In genomic region chr5:20950516-20950854, GRCm38 (mm10) we compare ENCODE assay signal across 8 mouse cellular contexts. TPM values are rescaled to one million over a fixed set of nuclear protein-coding genes. Genes with fewer than 3 reads are reported as not detected.
DNase-seq lines count a peak whose midpoint lies in the region; ATAC-seq and TF ChIP-seq lines count a peak whose summit lies in the region.

No protein-coding gene starts in this region.

- intact Hi-C loops in left cerebral cortex, postnatal 14 days (cut with DNase I): loop anchor here (2.0 kb wide), 1 partner anchor 38 kb away; no protein-coding TSS in a partner anchor

- H3K27me3 ChIP-seq in embryonic facial prominence, embryonic 10.5 days (replicated peaks; ENCODE audit: low read depth, poor library complexity, severe bottlenecking): no peaks in the 10 kb centered on the region
- no peaks in the 10 kb centered on the region for H3K27me3 ChIP-seq in intestine, embryonic 16.5 days (replicated peaks; ENCODE audit: control insufficient read depth, insufficient read depth, low read length)
- H3K27me3 ChIP-seq in neural tube, embryonic 13.5 days: no peaks in the 10 kb centered on the region

- peak overlapping the region; percentile 99 for H3K27ac ChIP-seq in layer of hippocampus, adult 2 months
- H3K27ac ChIP-seq in embryonic facial prominence, embryonic 10.5 days (replicated peaks): peak overlapping the region; percentile 99
- H3K27ac ChIP-seq in intestine, embryonic 16.5 days (ENCODE audit: low read length): peak overlapping the region; percentile 98; the same call in 1 of the 2 replicates
- H3K27ac ChIP-seq in neural tube, embryonic 13.5 days (replicated peaks): peak overlapping the region; percentile 99

- H3K9ac ChIP-seq in intestine, embryonic 16.5 days (ENCODE audit: low read depth, low read length): peak overlapping the region; percentile 99
- peak overlapping the region; percentile 94 for H3K9ac ChIP-seq in neural tube, embryonic 13.5 days

- under 1% methylated on average over 9 of the region's 9 CpGs for whole genome bisulfite sequencing in embryonic facial prominence, embryonic 10.5 days
- WGBS in intestine, embryonic 16.5 days: under 1% methylated on average over 9 of the region's 9 CpGs
- WGBS in neural tube, embryonic 13.5 days: under 1% methylated on average over 9 of the region's 9 CpGs

- no peak for TF ChIP-seq CTCF in layer of hippocampus, adult 2 months (conservative IDR thresholded peaks at IDR 0.05)

- no peak for ATAC-seq in intestine, embryonic 16.5 days
- ATAC-seq in neural tube, embryonic 13.5 days (ENCODE audit: low read depth): 0 out of 2 replicates have a peak, but pooled peaks have one; percentile 33

- H3K9me3 ChIP-seq in embryonic facial prominence, embryonic 10.5 days: no peaks in the 10 kb centered on the region
- H3K9me3 ChIP-seq in intestine, embryonic 16.5 days (ENCODE audit: control insufficient read depth, low read length): no peaks in the 10 kb centered on the region
- no peaks in the 10 kb centered on the region for H3K9me3 ChIP-seq in neural tube, embryonic 13.5 days

- DNase-seq in layer of hippocampus, adult 2 months (ENCODE audit: low spot score in 2 of 2): no peak
- no peak for DNase-seq in layer of hippocampus, adult 9-11 months
- no peak for DNase-seq in embryonic facial prominence, embryonic 10.5 days (ENCODE audit: low spot score)
- no peak for DNase-seq in left cerebral cortex, postnatal 14 days (ENCODE audit: low spot score in 2 of 2)
- DNase-seq in embryo, embryonic 11 days: no peak
- DNase-seq in Muller cell, postnatal 12 days (ENCODE audit: inconsistent ontology term): no peak

- H3K4me1 ChIP-seq in embryonic facial prominence, embryonic 10.5 days: peaks cover 18% of the 10 kb centered on the region
- H3K4me1 ChIP-seq in intestine, embryonic 16.5 days (ENCODE audit: control insufficient read depth, insufficient read depth, low read length): peaks cover 9% of the 10 kb centered on the region
- peaks cover 31% of the 10 kb centered on the region for H3K4me1 ChIP-seq in neural tube, embryonic 13.5 days (replicated peaks)

- H3K4me3 ChIP-seq in layer of hippocampus, adult 2 months: peak overlapping the region; percentile 96
- peak overlapping the region; percentile 96 for H3K4me3 ChIP-seq in embryonic facial prominence, embryonic 10.5 days
- peak overlapping the region; percentile 97 for H3K4me3 ChIP-seq in intestine, embryonic 16.5 days (ENCODE audit: low read length)
- H3K4me3 ChIP-seq in neural tube, embryonic 13.5 days: peak overlapping the region; percentile 95

- no peaks in the 10 kb centered on the region for H3K36me3 ChIP-seq in embryonic facial prominence, embryonic 10.5 days (replicated peaks)
- H3K36me3 ChIP-seq in intestine, embryonic 16.5 days (ENCODE audit: control insufficient read depth, insufficient read depth, low read length): no peaks in the 10 kb centered on the region
- no peaks in the 10 kb centered on the region for H3K36me3 ChIP-seq in neural tube, embryonic 13.5 days

- H3K4me2 ChIP-seq in intestine, embryonic 16.5 days (ENCODE audit: low read depth, low read length): peak overlapping the region; percentile 66
- H3K4me2 ChIP-seq in neural tube, embryonic 13.5 days: peak overlapping the region; percentile 77

RNA-seq across cellular contexts. Expression of gene Rsbn1l, which starts 5.7 kb away (rescaled TPM):
- total RNA-seq in layer of hippocampus, adult 2 months (2021): 10 to 100 TPM; 19.2 to 21.7 TPM
- polyA plus RNA-seq in embryonic facial prominence, embryonic 10.5 days (2016; fragmentation: Nextera tagmentation; extraction: Ambion mirVana): 4.7 and 5.0 TPM in 2 replicates
- 3.0 and 3.2 TPM in 2 replicates for polyA plus RNA-seq in intestine, embryonic 16.5 days (2015; fragmentation: Nextera tagmentation; extraction: Ambion mirVana)
- 4.8 and 6.2 TPM in 2 replicates for polyA plus RNA-seq in neural tube, embryonic 13.5 days (2015; fragmentation: Nextera tagmentation; extraction: Ambion mirVana)
- total RNA-seq in left cerebral cortex, postnatal 14 days (2021): 10 to 100 TPM; 13.7 to 14.7 TPM
